Mouse (Mus musculus) heart, embryonic 12.5 days (tissue): ENCODE measurements around the gene Tecpr1. TPM values are rescaled to one million over a fixed set of nuclear protein-coding genes. Genes with fewer than 3 reads are reported as not detected.

Experiments
- ATAC-seq: fragments of 200-750 bp; cut with Nextera tagmentation; 2 replicates; pipeline ENCODE4 v1.8.0; 2017; ENCODE audit warnings: moderate TSS enrichment, moderate library complexity; ENCODE audit not compliant: insufficient number of reproducible peaks, low FRiP score
- H3K27ac ChIP-seq: fragments of 300-500 bp; sonication (generic); 2 replicates; pipeline ENCODE4 v1.5.1; 2016; ENCODE audit warnings: mild to moderate bottlenecking, moderate library complexity; ENCODE audit not compliant: poor library complexity, severe bottlenecking
- H3K27me3 ChIP-seq: fragments of 300-500 bp; sonication (generic); replicated peaks from 2 replicates; pipeline ENCODE4 v1.6.1; 2016; ENCODE audit warnings: mild to moderate bottlenecking, moderate library complexity
- H3K36me3 ChIP-seq: fragments of 300-500 bp; sonication (generic); 2 replicates; pipeline ENCODE4 v1.6.1; 2016; ENCODE audit warnings: mild to moderate bottlenecking, moderate library complexity
- H3K4me1 ChIP-seq: fragments of 300-500 bp; sonication (generic); replicated peaks from 2 replicates; pipeline ENCODE4 v1.6.1; 2016; ENCODE audit warnings: mild to moderate bottlenecking
- H3K4me2 ChIP-seq: fragments of 300-500 bp; sonication (generic); 2 replicates; pipeline ENCODE4 v1.6.1; 2016; ENCODE audit warnings: mild to moderate bottlenecking, moderate library complexity
- H3K4me3 ChIP-seq: fragments of 300-500 bp; sonication (generic); 2 replicates; pipeline ENCODE4 v1.5.1; 2016; ENCODE audit warnings: mild to moderate bottlenecking
- H3K9ac ChIP-seq: fragments of 300-500 bp; sonication (generic); 2 replicates; pipeline ENCODE4 v1.6.1; 2016; ENCODE audit warnings: mild to moderate bottlenecking, moderate library complexity
- H3K9me3 ChIP-seq: fragments of 300-500 bp; sonication (generic); replicated peaks from 2 replicates; pipeline ENCODE4 v1.6.1; 2016; ENCODE audit warnings: mild to moderate bottlenecking, moderate library complexity
- WGBS: fragments of 180-500 bp; shearing (Covaris S2); methylation state at CpG from one replicate; pipeline ENCODE4 v1.1.7; 2016; 5-methylcytosine and 5-hydroxymethylcytosine counted together
- polyA plus RNA-seq: library from polyadenylated mRNA; unstranded; fragments of >200 nt; fragmentation: Nextera tagmentation; extraction: Ambion mirVana; gene quantifications from 2 replicates; pipeline ENCODE4 v1.2.1, GENCODE M21; 2016

Tecpr1 gene
- 19.1 and 19.3 TPM in 2 replicates for polyA plus RNA-seq

GRCm38 (mm10) chr5:144223503-144223862 lies at the start of gene Tecpr1:
Gene Tecpr1 (minus strand): TSS chr5:144223615.
- Histone ChIP-seq H3K4me3 (peak within 1 kb of the TSS; percentile 83), H3K27ac (peak within 1 kb of the TSS; percentile 57), H3K27me3 (no peaks in the 10 kb centered on the region), H3K36me3 (0 out of 2 replicates have a peak, but pooled peaks cover under 1% of the 10 kb centered on the region), H3K4me1 (peaks cover 19% of the 10 kb centered on the region), H3K4me2 (peak within 1 kb of the TSS; percentile 89), H3K9ac (peak within 1 kb of the TSS; percentile 76), H3K9me3 (no peaks in the 10 kb centered on the region; the same call in 1 of the 2 replicates)
- under 1% methylated on average over 37 of the region's 37 CpGs for WGBS
- ATAC-seq = peak; percentile 95

GRCm38 (mm10) chr5:144271772-144272171 lies 48.4 kb upstream of the Tecpr1 start:
- Histone ChIP-seq H3K4me2 (0 out of 2 replicates have a peak overlapping the region, but pooled peaks have one; percentile 15), H3K9me3 (no peaks in the 10 kb centered on the region), H3K27me3 (no peaks in the 10 kb centered on the region), H3K27ac (peak overlapping the region; percentile 23; the same call in 1 of the 2 replicates), H3K36me3 (peaks cover 2% of the 10 kb centered on the region; the same call in 1 of the 2 replicates), H3K9ac (no peak overlapping the region), H3K4me3 (no peak overlapping the region), H3K4me1 (peaks cover 58% of the 10 kb centered on the region)
- ATAC-seq = peak; percentile 43; the same call in 1 of the 2 replicates
- WGBS = 5% methylated on average over 5 of the region's 5 CpGs

- Histone ChIP-seq H3K36me3 (peaks cover 6% of the 10 kb centered on the region), H3K9ac (no peak overlapping the region), H3K4me3 (no peak overlapping the region), H3K4me2 (no peak overlapping the region), H3K27me3 (no peaks in the 10 kb centered on the region), H3K4me1 (peaks cover 63% of the 10 kb centered on the region), H3K9me3 (no peaks in the 10 kb centered on the region), H3K27ac (peak overlapping the region; percentile 23; the same call in 1 of the 2 replicates)
- ATAC-seq = no peak
- WGBS = 52% methylated on average over 3 of the region's 3 CpGs
Measured at GRCm38 (mm10) chr5:144271118-144271517, 47.7 kb upstream of the Tecpr1 start.

- H3K27me3 ChIP-seq = no peaks in the 10 kb centered on the region
- H3K9me3 ChIP-seq = no peaks in the 10 kb centered on the region
- H3K4me2 ChIP-seq = no peak overlapping the region
- H3K9ac ChIP-seq = no peak overlapping the region
- peaks cover 11% of the 10 kb centered on the region for H3K36me3 ChIP-seq
- 76% methylated on average over 8 of the region's 8 CpGs for WGBS
- H3K4me1 ChIP-seq = peaks cover 64% of the 10 kb centered on the region
- ATAC-seq = no peak
- no peak overlapping the region for H3K4me3 ChIP-seq
- H3K27ac ChIP-seq = no peak overlapping the region
Measured at GRCm38 (mm10) chr5:144270420-144270819, 47.0 kb upstream of the Tecpr1 start.

- WGBS = 84% methylated on average over 7 of the region's 7 CpGs
Measured at GRCm38 (mm10) chr5:144269926-144270325, 46.5 kb upstream of the Tecpr1 start.

GRCm38 (mm10) chr5:144267535-144268241 lies 44.3 kb upstream of the Tecpr1 start:
- H3K27me3 ChIP-seq = no peaks in the 10 kb centered on the region
- peak overlapping the region; percentile 17; the same call in 1 of the 2 replicates for H3K4me2 ChIP-seq
- H3K9me3 ChIP-seq = no peaks in the 10 kb centered on the region
- H3K9ac ChIP-seq = peak overlapping the region; percentile 9; the same call in 1 of the 2 replicates
- peaks cover 54% of the 10 kb centered on the region for H3K4me1 ChIP-seq
- H3K4me3 ChIP-seq = no peak overlapping the region
- H3K27ac ChIP-seq = peak overlapping the region; percentile 45
- peak; percentile 45; the same call in 1 of the 2 replicates for ATAC-seq
- H3K36me3 ChIP-seq = peaks cover 30% of the 10 kb centered on the region
- WGBS = 47% methylated on average over 8 of the region's 8 CpGs

More at GRCm38 (mm10) chr5:144269926-144270325, 46.5 kb upstream of the Tecpr1 start:
- Histone ChIP-seq H3K9ac (no peak overlapping the region), H3K4me1 (peaks cover 61% of the 10 kb centered on the region), H3K27me3 (no peaks in the 10 kb centered on the region), H3K4me3 (no peak overlapping the region), H3K27ac (no peak overlapping the region), H3K36me3 (peaks cover 13% of the 10 kb centered on the region), H3K4me2 (no peak overlapping the region), H3K9me3 (no peaks in the 10 kb centered on the region)
- ATAC-seq = no peak

GRCm38 (mm10) chr5:144263496-144263895 lies 40.1 kb upstream of the Tecpr1 start:
- WGBS = 74% methylated on average over 13 of the region's 13 CpGs
- Histone ChIP-seq H3K9ac (no peak overlapping the region), H3K27ac (peak overlapping the region; percentile 53), H3K4me3 (no peak overlapping the region), H3K27me3 (no peaks in the 10 kb centered on the region), H3K4me2 (peak overlapping the region; percentile 19), H3K36me3 (peaks cover 58% of the 10 kb centered on the region), H3K4me1 (peaks cover 74% of the 10 kb centered on the region), H3K9me3 (no peaks in the 10 kb centered on the region)
- no peak for ATAC-seq

- ATAC-seq = no peak
- Histone ChIP-seq H3K9ac (peak overlapping the region; percentile 6; the same call in 1 of the 2 replicates), H3K9me3 (no peaks in the 10 kb centered on the region), H3K4me1 (peaks cover 74% of the 10 kb centered on the region), H3K4me2 (peak overlapping the region; percentile 19), H3K36me3 (peaks cover 58% of the 10 kb centered on the region), H3K27ac (peak overlapping the region; percentile 53; the same call in 1 of the 2 replicates), H3K27me3 (no peaks in the 10 kb centered on the region), H3K4me3 (no peak overlapping the region)
- WGBS = 50% methylated on average over 9 of the region's 9 CpGs
Measured at GRCm38 (mm10) chr5:144263082-144263481, 39.7 kb upstream of the Tecpr1 start.

- H3K9me3 ChIP-seq = no peaks in the 10 kb centered on the region
- no peak overlapping the region for H3K4me3 ChIP-seq
- H3K9ac ChIP-seq = peak overlapping the region; percentile 20; the same call in 1 of the 2 replicates
- 83% methylated on average over 5 of the region's 5 CpGs for WGBS
- H3K36me3 ChIP-seq = peaks cover 58% of the 10 kb centered on the region
- no peak for ATAC-seq
- H3K27ac ChIP-seq = no peak overlapping the region
- H3K4me1 ChIP-seq = peaks cover 74% of the 10 kb centered on the region
- H3K27me3 ChIP-seq = no peaks in the 10 kb centered on the region
- no peak overlapping the region for H3K4me2 ChIP-seq
Measured at GRCm38 (mm10) chr5:144261829-144262228, 38.4 kb upstream of the Tecpr1 start.

- Histone ChIP-seq H3K4me1 (peaks cover 74% of the 10 kb centered on the region), H3K9me3 (no peaks in the 10 kb centered on the region), H3K9ac (peak overlapping the region; percentile 20; the same call in 1 of the 2 replicates), H3K36me3 (peaks cover 54% of the 10 kb centered on the region), H3K4me3 (no peak overlapping the region), H3K27me3 (no peaks in the 10 kb centered on the region), H3K27ac (no peak overlapping the region), H3K4me2 (no peak overlapping the region)
- 82% methylated on average over 9 of the region's 9 CpGs for WGBS
- no peak for ATAC-seq
Measured at GRCm38 (mm10) chr5:144261309-144261708, 37.9 kb upstream of the Tecpr1 start.

- Histone ChIP-seq H3K27ac (no peak overlapping the region), H3K9me3 (no peaks in the 10 kb centered on the region), H3K27me3 (no peaks in the 10 kb centered on the region), H3K4me1 (peaks cover 72% of the 10 kb centered on the region), H3K9ac (0 out of 2 replicates have a peak overlapping the region, but pooled peaks have one; percentile 11), H3K36me3 (peaks cover 47% of the 10 kb centered on the region), H3K4me3 (no peak overlapping the region), H3K4me2 (no peak overlapping the region)
- 74% methylated on average over 8 of the region's 8 CpGs for WGBS
- ATAC-seq = no peak
Measured at GRCm38 (mm10) chr5:144260464-144260863, 37.0 kb upstream of the Tecpr1 start.
